Mouse (Mus musculus): ENCODE data around the gene Fus.
"Not testable (repeated sequence)": the region's sequence is repeated elsewhere in the genome, so short reads cannot be mapped to it uniquely, and the experiment has no call there.

The Fus gene

DNA sequence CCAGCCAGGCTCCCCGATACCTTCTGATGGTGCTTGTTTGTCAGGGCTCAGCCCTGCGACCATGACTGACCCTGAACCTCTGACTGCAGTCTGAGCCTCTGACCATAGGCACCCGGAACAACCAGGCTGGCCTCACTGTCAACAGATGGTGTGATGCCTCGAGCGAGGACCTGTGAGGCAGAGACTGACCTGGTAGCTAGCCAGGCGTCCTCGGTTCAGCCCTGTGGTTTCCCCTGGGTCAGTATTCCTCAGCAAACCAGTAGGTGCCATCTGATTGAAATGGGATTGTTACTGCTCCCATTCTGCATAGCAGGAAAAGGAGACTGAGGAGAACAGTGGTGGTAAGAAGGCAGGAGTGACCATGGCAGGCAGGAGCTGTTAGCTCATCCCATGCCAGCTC is 38.9 kb downstream of the Fus start:
- no peak for DNase-seq

DNA sequence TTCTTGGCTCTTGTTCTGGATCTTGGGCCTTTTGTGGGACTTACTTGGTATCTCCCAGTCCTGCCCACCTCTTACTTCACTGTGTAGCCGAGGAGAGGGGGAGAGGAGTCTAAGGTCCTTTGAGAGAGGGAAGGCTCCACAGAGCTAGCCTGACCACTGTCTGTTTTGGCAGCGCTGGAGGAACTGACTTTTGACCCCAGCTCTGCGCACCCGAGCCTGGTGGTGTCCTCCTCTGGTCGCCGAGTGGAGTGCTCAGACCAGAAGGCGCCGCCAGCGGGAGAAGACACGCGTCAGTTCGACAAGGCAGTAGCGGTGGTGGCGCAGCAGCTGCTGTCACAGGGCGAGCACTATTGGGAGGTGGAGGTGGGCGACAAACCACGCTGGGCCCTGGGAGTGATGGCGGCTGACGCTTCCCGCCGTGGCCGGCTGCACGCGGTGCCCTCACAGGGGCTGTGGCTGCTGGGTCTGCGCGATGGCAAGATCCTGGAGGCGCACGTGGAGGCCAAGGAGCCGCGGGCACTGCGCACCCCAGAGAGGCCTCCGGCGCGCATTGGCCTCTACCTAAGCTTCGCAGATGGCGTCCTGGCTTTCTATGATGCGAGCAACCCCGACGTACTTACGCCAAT is 42.6 kb downstream of the Fus start:
- DNase-seq: peak in 1 of 2 experiments; percentile 28

DNA sequence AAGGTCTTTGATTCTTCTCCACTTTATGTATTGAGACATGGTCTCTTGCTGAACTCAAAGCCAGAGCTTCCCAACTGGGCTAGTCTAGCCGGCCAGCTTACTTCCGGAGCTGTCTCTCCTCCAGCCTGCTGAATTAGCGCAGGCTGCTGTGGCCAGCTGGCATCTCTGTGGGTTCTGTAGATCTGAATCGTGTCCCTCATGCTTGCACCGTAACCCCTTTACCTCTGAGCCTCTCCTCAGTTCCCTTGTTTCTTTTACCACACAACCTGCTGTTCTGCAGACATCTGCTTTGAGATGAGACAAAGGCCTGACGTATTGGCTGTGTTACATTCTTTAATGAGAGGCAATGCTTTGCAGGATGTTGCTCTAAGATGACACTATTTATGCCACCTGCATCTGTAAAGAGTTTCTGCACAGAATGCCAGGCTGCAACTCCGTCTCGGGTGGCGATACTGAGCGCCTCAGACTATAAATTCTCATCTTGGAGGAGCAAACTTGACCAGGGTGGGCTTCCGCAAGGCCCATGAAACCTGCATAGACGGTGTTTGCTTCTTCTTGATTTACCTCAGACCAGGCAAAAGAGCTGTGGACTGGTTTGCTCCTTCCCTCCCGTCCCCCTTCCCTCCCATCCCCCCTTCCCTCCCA is 45.0 kb downstream of the Fus start:
- DNase-seq: no peak

DNA sequence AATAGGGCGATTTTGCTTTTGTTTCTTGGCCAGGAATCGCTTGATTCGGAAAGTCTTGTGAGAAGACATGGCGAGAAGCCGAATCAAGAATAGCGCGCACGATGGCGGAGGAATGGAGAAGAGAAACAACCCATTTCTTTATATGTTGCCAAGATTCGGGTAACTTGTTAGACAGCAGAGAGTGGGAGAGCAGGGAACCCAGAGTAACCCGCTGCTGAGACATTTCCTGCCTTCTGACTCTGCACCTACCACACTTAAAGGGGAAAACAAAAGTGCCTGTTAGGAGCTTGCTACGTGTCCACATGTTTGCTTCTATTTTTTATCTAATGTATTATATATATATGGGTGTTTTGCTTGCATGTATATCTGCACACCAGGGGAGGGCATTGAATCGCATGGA is 45.9 kb downstream of the Fus start:
- no peak for DNase-seq

DNA sequence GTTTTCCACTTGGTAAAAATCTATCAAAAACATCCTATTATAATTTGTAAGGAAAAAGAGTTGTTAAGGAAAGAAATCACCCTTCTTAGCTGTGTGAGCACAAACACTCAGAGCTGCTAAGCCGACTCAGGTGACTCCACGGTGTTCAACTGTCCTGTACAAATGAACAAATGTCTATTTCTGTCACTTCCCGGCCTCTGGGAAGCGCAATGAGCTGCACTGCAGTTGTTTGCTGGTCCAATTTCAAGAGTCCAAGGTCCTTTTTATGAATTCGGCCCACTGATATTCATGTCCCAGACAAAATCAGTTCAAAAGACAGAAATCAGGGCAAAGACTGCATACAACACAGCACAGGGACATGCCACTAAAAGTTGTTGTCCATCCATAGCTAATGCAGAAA is 48.9 kb downstream of the Fus start:
- not testable (repeated sequence) for DNase-seq

DNA sequence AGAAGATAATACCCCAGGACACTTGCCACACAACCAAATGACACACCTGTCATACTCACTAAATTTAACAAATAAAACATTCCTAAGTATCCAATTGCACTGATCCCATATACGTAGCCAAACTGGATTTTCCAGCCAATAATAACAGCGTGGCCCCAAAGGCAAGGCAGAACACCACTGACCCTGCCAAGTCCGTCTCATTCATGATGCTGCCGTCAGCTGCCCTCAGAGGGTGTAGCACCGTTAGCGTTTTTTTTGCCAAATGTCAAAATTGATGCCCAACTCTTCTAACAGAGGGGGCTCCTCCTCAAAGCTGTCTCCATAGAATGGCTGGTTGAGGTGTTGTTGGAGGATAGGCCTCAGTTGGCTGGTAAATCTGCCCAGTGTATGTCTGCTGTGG is 49.4 kb downstream of the Fus start:
- no peak for DNase-seq

DNA sequence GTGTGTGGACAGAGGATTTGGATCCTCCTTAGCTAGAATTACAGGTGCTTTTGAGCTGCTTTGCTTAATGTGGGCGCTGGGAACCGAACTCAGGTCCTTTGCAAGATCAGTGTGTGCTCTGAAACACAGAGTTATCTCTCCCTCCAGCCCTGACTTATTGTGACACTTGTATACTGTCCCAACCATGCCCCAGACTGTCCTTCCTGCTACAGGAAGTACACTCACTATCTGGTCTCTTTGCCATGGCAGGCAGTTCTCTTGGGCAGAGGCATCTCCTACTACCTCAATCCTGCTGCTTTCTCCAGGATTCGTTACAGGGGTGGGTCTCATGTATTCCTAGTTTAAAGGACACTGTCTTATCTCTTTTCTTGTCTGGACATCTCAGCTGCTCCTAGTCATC is 51.0 kb downstream of the Fus start:
- no peak for DNase-seq

DNA sequence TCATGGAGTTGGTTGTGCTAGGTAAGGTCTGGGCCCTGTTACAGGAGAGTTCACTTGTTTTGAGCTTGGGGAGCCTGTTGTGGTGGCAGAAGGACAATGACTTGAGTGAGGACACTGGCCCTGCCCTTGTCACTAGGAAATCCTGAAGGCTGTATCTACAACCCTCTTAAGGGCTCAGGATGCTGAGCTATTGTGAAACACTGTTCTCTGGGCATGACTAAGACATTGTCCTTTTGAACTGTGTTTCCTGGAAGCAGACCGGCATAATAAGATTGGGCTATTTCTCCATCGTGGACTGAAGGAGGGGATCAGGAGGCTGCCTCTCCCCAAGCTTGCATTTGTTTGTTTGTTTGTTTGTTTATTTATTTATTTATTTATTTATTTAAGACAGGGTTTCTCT is 51.9 kb downstream of the Fus start:
- no peak for DNase-seq

DNA sequence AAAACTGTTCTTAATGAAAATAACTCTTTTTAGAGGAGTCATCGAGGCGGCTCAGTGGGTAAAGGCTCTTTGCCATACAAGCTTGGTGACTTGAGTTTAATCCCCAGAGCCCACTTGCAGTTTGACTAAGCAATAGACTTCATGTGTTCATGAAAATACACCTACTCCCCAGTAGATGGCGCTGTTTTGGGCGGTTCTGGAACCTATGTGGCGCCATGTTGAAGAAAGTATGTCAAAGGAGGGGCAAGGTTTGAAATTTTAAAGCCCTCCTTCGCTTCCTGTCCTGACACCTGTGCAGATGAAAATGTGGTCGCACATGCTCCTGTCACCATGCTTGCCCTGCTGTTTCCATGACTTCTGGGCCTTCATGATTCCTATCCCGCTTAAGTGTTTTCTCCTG is 55.7 kb downstream of the Fus start:
- DNase-seq: no peak

DNA sequence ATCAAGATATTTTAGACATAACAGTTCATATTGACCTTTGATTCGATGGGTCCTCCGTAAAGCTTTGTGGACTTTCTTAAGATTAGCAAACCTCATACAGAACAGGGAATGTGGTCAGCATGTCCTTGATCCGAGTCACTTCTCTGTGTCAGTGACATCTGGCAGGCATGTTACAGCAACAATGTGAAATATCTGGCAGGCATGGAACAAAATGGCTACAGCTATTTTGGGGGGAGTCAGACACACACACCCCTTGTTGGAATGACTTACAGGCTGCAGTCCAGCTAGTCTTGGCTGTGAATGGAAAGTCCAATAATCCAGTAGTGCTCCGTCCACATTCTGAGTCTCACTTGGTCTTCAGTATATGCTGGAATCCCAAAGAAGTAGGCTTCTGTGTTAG is 56.3 kb downstream of the Fus start:
- no peak for DNase-seq

DNA sequence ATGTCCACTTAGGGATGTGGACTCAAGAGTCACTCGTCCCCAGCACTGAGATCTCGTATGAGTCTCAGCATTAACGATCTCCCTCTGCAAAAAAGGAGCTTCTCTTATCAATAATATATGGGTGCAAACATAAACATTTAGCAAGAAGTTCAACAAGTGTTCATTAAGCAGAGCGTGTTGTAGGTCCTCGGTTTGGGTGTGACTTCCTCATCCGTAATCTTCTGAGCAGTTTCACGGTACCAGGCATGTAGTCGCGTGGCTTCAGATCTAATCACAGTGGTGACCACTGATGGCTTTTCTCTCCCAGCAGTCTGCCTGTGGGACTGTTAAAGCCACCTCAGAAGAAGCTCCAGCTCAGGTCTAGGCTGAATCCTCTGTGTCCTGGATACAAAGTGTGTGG is 57.1 kb downstream of the Fus start:
- DNase-seq: no peak

DNA sequence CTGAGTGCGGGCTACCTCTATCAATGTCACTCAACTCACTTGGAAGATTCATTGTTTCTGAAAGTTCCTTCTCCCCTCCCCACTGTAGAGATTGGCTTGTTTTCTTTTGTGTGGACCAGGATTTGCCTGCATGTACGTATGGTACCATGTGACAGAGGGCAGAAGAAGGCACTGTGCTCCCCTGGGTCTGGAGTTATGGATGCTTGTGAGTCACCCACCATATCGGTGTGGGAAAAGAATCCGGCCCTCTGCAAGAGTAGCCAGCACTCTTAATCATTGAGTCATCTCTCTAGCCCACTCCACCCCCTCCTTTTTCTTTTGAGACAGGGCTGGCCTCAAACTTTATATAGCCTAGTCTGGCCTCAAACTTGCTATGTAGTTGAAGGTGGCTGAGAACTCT is 57.7 kb downstream of the Fus start:
- no peak for DNase-seq

DNA sequence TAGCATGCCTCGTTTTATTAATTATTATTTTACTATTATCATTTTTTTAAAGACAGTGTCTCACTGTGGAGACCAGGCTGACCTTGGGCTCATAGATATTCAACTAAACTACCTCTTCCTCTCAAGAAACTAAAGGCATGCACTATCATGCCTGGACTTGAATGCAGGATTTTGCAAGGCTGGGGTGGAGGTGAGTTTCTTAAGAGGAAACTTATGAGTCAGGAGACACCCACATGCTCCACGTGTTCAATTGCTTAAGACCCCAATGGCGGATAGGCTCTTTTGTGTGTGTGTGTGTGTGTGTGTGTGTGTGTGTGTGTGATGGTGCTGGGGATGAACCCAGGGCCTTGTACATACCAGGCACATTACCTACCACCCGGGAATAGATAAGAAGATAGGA is 58.1 kb downstream of the Fus start:
- DNase-seq: no peak

DNA sequence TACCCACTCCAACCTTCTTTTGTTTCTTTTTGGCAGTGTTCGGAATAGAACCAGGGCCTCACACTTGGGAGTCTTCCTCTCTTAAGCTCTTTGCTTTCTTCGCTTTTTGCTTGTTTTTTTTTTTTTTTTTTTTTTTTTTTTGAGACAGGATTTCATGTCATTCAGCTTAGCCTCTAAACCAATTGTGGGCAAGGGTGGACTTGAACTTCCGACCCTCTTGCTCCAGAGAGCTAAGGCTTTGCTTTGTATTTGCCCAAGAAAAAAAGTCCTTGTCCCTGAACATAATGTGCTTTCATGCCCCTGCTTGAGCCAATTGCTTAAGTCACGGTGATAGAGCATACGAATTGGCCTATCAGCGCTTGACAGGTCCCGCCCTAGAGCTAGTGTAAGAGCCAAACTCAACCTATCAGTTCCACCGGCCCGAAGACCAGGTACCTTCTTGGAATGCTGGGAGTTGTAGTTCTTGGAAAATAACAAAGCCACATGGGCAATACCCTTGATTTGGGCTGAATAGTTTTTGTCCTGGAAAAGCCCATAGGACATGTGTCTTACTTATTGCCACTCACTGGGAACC is 64.2 kb downstream of the Fus start:
- DNase-seq: peak; percentile 18 to 20

DNA sequence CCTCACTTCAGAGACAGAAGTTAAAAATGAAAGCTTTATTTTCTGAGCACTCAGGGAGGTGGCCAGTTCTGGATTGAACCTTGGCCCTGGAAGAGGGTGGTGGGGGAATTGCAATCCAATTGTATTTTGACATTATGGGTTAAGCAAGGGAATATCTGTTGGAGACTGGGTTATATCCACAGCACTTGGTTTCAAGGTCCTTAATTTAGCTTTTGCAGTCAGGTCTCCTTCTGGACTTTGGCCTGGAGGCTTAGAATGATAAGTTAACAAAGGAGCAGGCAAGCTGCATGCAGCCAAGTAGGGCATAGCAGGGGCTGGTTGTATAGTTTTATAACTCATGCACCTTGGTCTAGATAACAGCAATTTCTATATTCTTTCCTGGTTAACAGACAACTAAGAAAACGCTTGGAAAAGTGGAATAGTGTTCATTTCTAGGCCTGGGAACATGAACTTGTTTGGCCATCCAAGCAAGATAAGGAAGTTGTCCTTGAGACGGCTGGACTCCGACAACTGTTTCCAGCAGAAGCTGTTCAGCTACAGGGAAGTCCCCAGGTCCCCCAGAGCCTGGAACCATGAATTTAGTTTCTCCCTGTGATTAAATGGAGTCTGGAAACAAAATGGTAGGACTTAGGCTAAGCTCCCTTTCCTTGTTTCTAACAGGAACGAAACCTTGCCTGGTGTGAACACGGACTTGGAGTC is 65.2 kb downstream of the Fus start:
- peak in 1 of 2 experiments; percentile 23 for DNase-seq

DNA sequence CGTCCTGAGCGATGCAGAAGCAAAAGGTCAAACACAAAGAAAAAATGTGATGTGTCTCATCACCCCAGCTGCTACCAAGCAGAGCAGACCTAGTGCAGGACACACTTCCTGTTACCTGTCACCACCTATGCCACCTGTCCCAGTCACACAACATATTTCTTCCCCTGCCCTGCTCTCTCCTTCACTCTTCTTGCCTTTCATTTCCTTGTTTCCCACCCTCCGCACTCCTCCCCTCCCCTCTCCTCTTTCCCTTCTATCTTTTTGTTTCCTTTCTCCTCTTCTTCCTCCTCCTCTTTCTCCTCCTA is 65.7 kb downstream of the Fus start:
- no peak for DNase-seq

DNA sequence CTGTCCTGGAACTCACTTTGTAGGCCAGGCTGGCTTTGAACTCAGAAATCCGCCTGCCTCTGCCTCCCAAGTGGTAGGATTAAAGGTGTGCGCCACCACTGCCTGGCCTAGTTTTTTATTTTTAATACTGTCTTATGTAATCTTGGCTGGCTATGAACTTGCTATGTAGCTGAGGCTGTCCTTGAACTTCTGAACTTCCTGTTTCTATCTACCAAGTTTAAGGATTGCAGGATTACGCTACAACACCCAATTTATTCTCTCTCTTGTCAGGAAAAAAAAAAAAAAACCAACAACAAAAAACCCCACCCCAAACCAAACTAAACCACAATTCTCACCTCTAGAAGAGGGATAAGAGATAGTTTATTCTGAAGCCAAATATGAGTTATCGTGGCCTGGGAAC is 66.4 kb downstream of the Fus start:
- no peak for DNase-seq
